Mouse (Mus musculus) olfactory bulb, adult 2 months (tissue): ENCODE measurements around the gene 2210016F16Rik.

Experiments used
- CTCF ChIP-seq: fragments of 200-500 bp; IDR thresholded peaks from 2 replicates; pipeline ENCODE4 v1.5.1; 2012; ENCODE audit warnings: low read depth, mild to moderate bottlenecking, low read length, moderate library complexity; ENCODE audit not compliant: insufficient read depth
- POLR2A ChIP-seq: fragments of 200-500 bp; IDR thresholded peaks from 2 replicates; pipeline ENCODE4 v1.6.1; 2012; ENCODE audit warnings: mild to moderate bottlenecking, low read depth, low read length, moderate library complexity; ENCODE audit not compliant: insufficient read depth

GRCm38 (mm10) chr13:58367641-58368040 lies 17.4 kb downstream of the 2210016F16Rik start:
- no peak for TF ChIP-seq POLR2A
- no peak for TF ChIP-seq CTCF
